Mouse (Mus musculus): ENCODE data around the gene Naa38. TPM values are rescaled to one million over a fixed set of nuclear protein-coding genes. Genes with fewer than 3 reads are reported as not detected.
"Not testable (repeated sequence)": the region's sequence is repeated elsewhere in the genome, so short reads cannot be mapped to it uniquely, and the experiment has no call there.

Naa38 gene
- total RNA-seq, 1 experiment from 2014 or later: 181 TPM

GRCm38 (mm10) chr11:69372056-69372779 lies 23.1 kb upstream of the Naa38 start:
- ATAC-seq (replicated peaks; ENCODE audit: low read depth, poor library complexity, severe bottlenecking): peak; percentile 48; the same call in 1 of the 2 replicates

- no peak for ATAC-seq (replicated peaks; ENCODE audit: low read depth, poor library complexity, severe bottlenecking)
Observed at GRCm38 (mm10) chr11:69372780-69373170, 22.5 kb upstream of the Naa38 start.

GRCm38 (mm10) chr11:69373223-69373965 lies 21.9 kb upstream of the Naa38 start:
- no peak for ATAC-seq (replicated peaks; ENCODE audit: low read depth, poor library complexity, severe bottlenecking)

GRCm38 (mm10) chr11:69375646-69376045 lies 19.6 kb upstream of the Naa38 start:
- ATAC-seq (replicated peaks; ENCODE audit: low read depth, poor library complexity, severe bottlenecking): peak; percentile 33; the same call in 1 of the 2 replicates

GRCm38 (mm10) chr11:69377766-69378165 lies 17.5 kb upstream of the Naa38 start:
- ATAC-seq (replicated peaks; ENCODE audit: low read depth, poor library complexity, severe bottlenecking): no peak

- ATAC-seq (replicated peaks; ENCODE audit: low read depth, poor library complexity, severe bottlenecking): peak; percentile 74; the same call in 1 of the 2 replicates
Observed at GRCm38 (mm10) chr11:69379600-69379999, 15.7 kb upstream of the Naa38 start.

- ATAC-seq (replicated peaks; ENCODE audit: low read depth, poor library complexity, severe bottlenecking): no peak
Observed at GRCm38 (mm10) chr11:69381356-69381755, 13.9 kb upstream of the Naa38 start.

GRCm38 (mm10) chr11:69382478-69383105 lies 12.7 kb upstream of the Naa38 start:
- ATAC-seq (replicated peaks; ENCODE audit: low read depth, poor library complexity, severe bottlenecking): no peak

GRCm38 (mm10) chr11:69384979-69385378 lies 10.3 kb upstream of the Naa38 start:
- ATAC-seq (replicated peaks; ENCODE audit: low read depth, poor library complexity, severe bottlenecking): no peak

GRCm38 (mm10) chr11:69386758-69387157 lies 8.5 kb upstream of the Naa38 start:
- ATAC-seq (replicated peaks; ENCODE audit: low read depth, poor library complexity, severe bottlenecking): no peak

- ATAC-seq (replicated peaks; ENCODE audit: low read depth, poor library complexity, severe bottlenecking): no peak
Observed at GRCm38 (mm10) chr11:69388680-69389079, 6.6 kb upstream of the Naa38 start.

GRCm38 (mm10) chr11:69389531-69390399 lies 5.5 kb upstream of the Naa38 start:
- ATAC-seq (replicated peaks; ENCODE audit: low read depth, poor library complexity, severe bottlenecking): no peak

- peak; percentile 58; the same call in 1 of the 2 replicates for ATAC-seq (replicated peaks; ENCODE audit: low read depth, poor library complexity, severe bottlenecking)
Observed at GRCm38 (mm10) chr11:69390400-69391034, 4.8 kb upstream of the Naa38 start.

GRCm38 (mm10) chr11:69394591-69395167 lies 608 bp upstream of the Naa38 start:
- ATAC-seq (replicated peaks; ENCODE audit: low read depth, poor library complexity, severe bottlenecking): not testable (repeated sequence)

- peak; percentile 80 for ATAC-seq (replicated peaks; ENCODE audit: low read depth, poor library complexity, severe bottlenecking)
Observed at GRCm38 (mm10) chr11:69395634-69396373, 517 bp downstream of the Naa38 start.

- peak; percentile 20 for ATAC-seq (replicated peaks; ENCODE audit: low read depth, poor library complexity, severe bottlenecking)
Observed at GRCm38 (mm10) chr11:69396772-69397171, 1.5 kb downstream of the Naa38 start.

- no peak for ATAC-seq (replicated peaks; ENCODE audit: low read depth, poor library complexity, severe bottlenecking)
Observed at GRCm38 (mm10) chr11:69397581-69398057, 2.3 kb downstream of the Naa38 start.

GRCm38 (mm10) chr11:69398059-69398458 lies 2.8 kb downstream of the Naa38 start, which contains the start of gene Tmem88:
Gene Tmem88, minus strand, starts transcription at chr11:69398234.
- ATAC-seq (replicated peaks; ENCODE audit: low read depth, poor library complexity, severe bottlenecking): no peak

Measured in common myeloid progenitor, adult 5-6 weeks (primary cell).